Mouse (Mus musculus): ENCODE data around the gene Tfpi2. TPM values are rescaled to one million over a fixed set of nuclear protein-coding genes. Genes with fewer than 3 reads are reported as not detected.

Gene Tfpi2
- polyA plus RNA-seq, 1 experiment from 2014 or later: 0.49 TPM

GRCm38 (mm10) chr6:4000716-4001115 is 12.0 kb upstream of the Tfpi2 start:
- no peak overlapping the region for H3K27ac ChIP-seq (ENCODE audit: low read depth, low read length)
- no peaks in the 10 kb centered on the region for H3K4me1 ChIP-seq (ENCODE audit: control insufficient read depth, insufficient read depth, low read depth, low read length)
- no peaks in the 10 kb centered on the region for H3K9me3 ChIP-seq (ENCODE audit: control insufficient read depth, low read length)
- no peaks in the 10 kb centered on the region; the same call in 1 of the 2 replicates for H3K27me3 ChIP-seq (replicated peaks; ENCODE audit: control insufficient read depth, insufficient read depth, low read length)
- no peaks in the 10 kb centered on the region for H3K36me3 ChIP-seq (ENCODE audit: control insufficient read depth, insufficient read depth, low read length)
- 71% methylated on average over 3 of the region's 3 CpGs for WGBS
- H3K9ac ChIP-seq (ENCODE audit: low read depth, low read length): no peak overlapping the region
- ATAC-seq: no peak
- no peak overlapping the region for H3K4me2 ChIP-seq (ENCODE audit: low read length)
- H3K4me3 ChIP-seq (ENCODE audit: low read length): no peak overlapping the region

- Histone ChIP-seq H3K4me1 (ENCODE audit: control insufficient read depth, insufficient read depth, low read depth, low read length) (no peaks in the 10 kb centered on the region), H3K27me3 (replicated peaks; ENCODE audit: control insufficient read depth, insufficient read depth, low read length) (no peaks in the 10 kb centered on the region; the same call in 1 of the 2 replicates), H3K36me3 (ENCODE audit: control insufficient read depth, insufficient read depth, low read length) (no peaks in the 10 kb centered on the region), H3K4me2 (ENCODE audit: low read length) (peak overlapping the region; percentile 10; the same call in 1 of the 2 replicates), H3K4me3 (ENCODE audit: low read length) (no peak overlapping the region), H3K27ac (ENCODE audit: low read depth, low read length) (no peak overlapping the region), H3K9ac (ENCODE audit: low read depth, low read length) (no peak overlapping the region), H3K9me3 (ENCODE audit: control insufficient read depth, low read length) (no peaks in the 10 kb centered on the region)
- no peak for ATAC-seq
- WGBS: 49% methylated on average over 6 of the region's 6 CpGs
These were observed 10.6 kb upstream of the Tfpi2 start for GRCm38 (mm10) chr6:3999296-3999695.

DNA sequence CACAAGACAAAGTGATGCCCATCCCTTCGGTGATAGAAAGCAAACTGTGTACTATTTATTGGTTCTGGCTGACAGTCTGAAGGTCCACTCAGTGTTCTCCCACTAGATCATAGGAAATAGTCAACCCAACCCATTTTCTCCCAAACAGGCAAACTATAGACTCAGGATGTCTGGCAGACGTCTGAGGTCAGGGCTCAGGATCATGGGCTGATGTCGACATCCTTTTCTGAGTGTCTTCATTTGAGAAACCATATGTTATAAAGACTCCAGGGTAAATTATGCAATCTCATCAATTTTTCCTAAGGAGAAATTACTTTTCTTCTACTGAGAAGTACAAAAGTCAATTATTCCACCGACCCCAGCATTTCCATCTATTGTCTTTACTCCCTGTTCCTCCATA is 9.4 kb upstream of the Tfpi2 start:
- H3K4me2 ChIP-seq (ENCODE audit: low read length): no peak overlapping the region
- H3K27me3 ChIP-seq (replicated peaks; ENCODE audit: control insufficient read depth, insufficient read depth, low read length): no peaks in the 10 kb centered on the region; the same call in 1 of the 2 replicates
- H3K9ac ChIP-seq (ENCODE audit: low read depth, low read length): no peak overlapping the region
- ATAC-seq: no peak
- no peaks in the 10 kb centered on the region for H3K36me3 ChIP-seq (ENCODE audit: control insufficient read depth, insufficient read depth, low read length)
- no peak overlapping the region for H3K27ac ChIP-seq (ENCODE audit: low read depth, low read length)
- WGBS: 79% methylated on average over 4 of the region's 4 CpGs
- no peak overlapping the region for H3K4me3 ChIP-seq (ENCODE audit: low read length)
- no peaks in the 10 kb centered on the region for H3K4me1 ChIP-seq (ENCODE audit: control insufficient read depth, insufficient read depth, low read depth, low read length)
- no peaks in the 10 kb centered on the region for H3K9me3 ChIP-seq (ENCODE audit: control insufficient read depth, low read length)

DNA sequence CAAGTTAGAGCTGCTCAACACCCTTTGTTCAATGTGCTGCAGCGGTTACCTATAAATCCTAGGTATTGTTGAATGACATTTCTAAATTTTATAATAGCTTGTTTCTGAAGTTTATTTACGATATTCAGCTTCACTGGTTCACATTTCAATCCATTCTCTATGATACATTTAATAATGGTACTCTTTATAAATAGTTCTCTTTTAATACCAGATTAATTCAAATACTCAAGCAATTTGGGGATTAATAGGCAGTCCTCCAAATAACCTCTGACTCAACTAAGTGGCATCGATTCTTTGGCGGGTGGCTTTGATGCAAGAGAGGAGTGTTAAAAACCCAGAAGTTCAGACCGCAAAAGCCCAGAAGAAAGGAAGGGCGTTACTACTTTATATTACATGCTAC is 4.8 kb upstream of the Tfpi2 start, which contains the start of gene Gngt1:
Gene Gngt1 (plus strand): TSS at position 301 of the 400 bp plus-strand sequence.
- Histone ChIP-seq H3K4me3 (ENCODE audit: low read length) (no peak within 1 kb of the TSS), H3K27me3 (replicated peaks; ENCODE audit: control insufficient read depth, insufficient read depth, low read length) (no peaks in the 10 kb centered on the region), H3K9ac (ENCODE audit: low read depth, low read length) (no peak within 1 kb of the TSS), H3K9me3 (ENCODE audit: control insufficient read depth, low read length) (no peaks in the 10 kb centered on the region), H3K4me1 (ENCODE audit: control insufficient read depth, insufficient read depth, low read depth, low read length) (no peaks in the 10 kb centered on the region), H3K36me3 (ENCODE audit: control insufficient read depth, insufficient read depth, low read length) (no peaks in the 10 kb centered on the region), H3K4me2 (ENCODE audit: low read length) (no peak within 1 kb of the TSS), H3K27ac (ENCODE audit: low read depth, low read length) (no peak within 1 kb of the TSS)
- no peak for ATAC-seq
- 92% methylated on average over 6 of the region's 6 CpGs for WGBS

- H3K27me3 ChIP-seq (replicated peaks; ENCODE audit: control insufficient read depth, insufficient read depth, low read length): no peaks in the 10 kb centered on the region
- no peak overlapping the region for H3K4me2 ChIP-seq (ENCODE audit: low read length)
- no peak for ATAC-seq
- H3K4me3 ChIP-seq (ENCODE audit: low read length): no peak overlapping the region
- H3K36me3 ChIP-seq (ENCODE audit: control insufficient read depth, insufficient read depth, low read length): no peaks in the 10 kb centered on the region
- no peaks in the 10 kb centered on the region for H3K9me3 ChIP-seq (ENCODE audit: control insufficient read depth, low read length)
- H3K4me1 ChIP-seq (ENCODE audit: control insufficient read depth, insufficient read depth, low read depth, low read length): no peaks in the 10 kb centered on the region
- no peak overlapping the region for H3K27ac ChIP-seq (ENCODE audit: low read depth, low read length)
- no peak overlapping the region for H3K9ac ChIP-seq (ENCODE audit: low read depth, low read length)
- 91% methylated on average over 5 of the region's 5 CpGs for WGBS
These were observed 5.9 kb downstream of the Tfpi2 start for GRCm38 (mm10) chr6:3982661-3983284.

- ATAC-seq: no peak
- Histone ChIP-seq H3K36me3 (ENCODE audit: control insufficient read depth, insufficient read depth, low read length) (no peaks in the 10 kb centered on the region), H3K9ac (ENCODE audit: low read depth, low read length) (no peak overlapping the region), H3K4me3 (ENCODE audit: low read length) (no peak overlapping the region), H3K4me1 (ENCODE audit: control insufficient read depth, insufficient read depth, low read depth, low read length) (no peaks in the 10 kb centered on the region), H3K4me2 (ENCODE audit: low read length) (no peak overlapping the region), H3K9me3 (ENCODE audit: control insufficient read depth, low read length) (no peaks in the 10 kb centered on the region), H3K27ac (ENCODE audit: low read depth, low read length) (no peak overlapping the region), H3K27me3 (replicated peaks; ENCODE audit: control insufficient read depth, insufficient read depth, low read length) (no peaks in the 10 kb centered on the region)
- 69% methylated on average over 1 of the region's 1 CpGs for WGBS
These were observed 15.0 kb downstream of the Tfpi2 start for GRCm38 (mm10) chr6:3973679-3974078.

DNA sequence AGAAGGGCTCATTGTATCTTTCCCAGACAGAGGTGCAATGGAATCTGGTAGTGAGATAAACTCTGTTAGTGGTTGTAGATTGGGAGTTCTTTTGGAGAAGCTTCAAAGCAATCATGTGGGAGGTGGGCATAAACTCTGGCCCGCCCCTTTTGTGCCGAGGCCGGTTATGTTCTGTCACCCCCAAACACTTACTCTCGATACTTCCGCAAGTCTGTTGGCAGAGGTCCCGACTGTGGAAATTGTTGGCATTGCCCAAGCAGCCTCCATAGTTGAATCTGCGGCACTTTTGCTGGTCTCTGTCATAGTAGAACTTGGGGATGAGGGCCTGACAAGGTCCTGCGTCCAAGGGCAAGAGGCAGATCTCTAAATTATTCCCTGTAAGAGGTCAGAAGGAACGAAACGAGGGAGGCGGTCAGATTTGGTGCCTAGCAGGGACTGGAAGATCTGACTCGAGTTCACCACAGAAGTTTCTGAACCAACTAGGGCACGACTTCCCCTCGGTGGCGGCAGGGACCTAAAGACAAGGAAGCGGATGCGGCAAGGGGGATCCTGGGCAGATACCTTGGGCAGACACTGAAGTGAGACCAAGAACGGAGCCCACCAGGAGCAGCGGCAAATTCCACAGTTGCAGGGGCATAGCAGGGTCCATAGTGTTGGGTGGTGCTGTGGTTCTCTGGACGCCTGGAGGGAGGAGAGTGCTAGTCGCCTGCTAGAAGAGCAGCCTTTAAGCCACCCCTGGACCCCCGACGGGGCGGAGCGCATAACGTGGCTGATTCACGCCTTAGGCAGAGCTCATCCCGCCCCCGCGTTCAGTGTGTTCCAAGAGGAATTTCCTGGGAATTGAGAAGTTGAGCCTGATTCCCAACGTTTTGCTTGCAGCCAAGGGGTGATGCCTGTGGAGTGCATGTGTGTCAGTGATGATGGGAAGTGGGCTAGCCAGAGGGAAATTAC is 20.8 kb downstream of the Tfpi2 start:
- ATAC-seq: no peak
- Histone ChIP-seq H3K9ac (ENCODE audit: low read depth, low read length) (no peak overlapping the region), H3K36me3 (ENCODE audit: control insufficient read depth, insufficient read depth, low read length) (no peaks in the 10 kb centered on the region), H3K27me3 (replicated peaks; ENCODE audit: control insufficient read depth, insufficient read depth, low read length) (no peaks in the 10 kb centered on the region), H3K4me3 (ENCODE audit: low read length) (peak overlapping the region; percentile 21), H3K27ac (ENCODE audit: low read depth, low read length) (no peak overlapping the region), H3K4me1 (ENCODE audit: control insufficient read depth, insufficient read depth, low read depth, low read length) (no peaks in the 10 kb centered on the region), H3K4me2 (ENCODE audit: low read length) (peak overlapping the region; percentile 44), H3K9me3 (ENCODE audit: control insufficient read depth, low read length) (no peaks in the 10 kb centered on the region)
- WGBS: 37% methylated on average over 31 of the region's 31 CpGs

- no peaks in the 10 kb centered on the region for H3K4me1 ChIP-seq (ENCODE audit: control insufficient read depth, insufficient read depth, low read depth, low read length)
- no peak for ATAC-seq
- WGBS: 38% methylated on average over 4 of the region's 4 CpGs
These were observed 33.8 kb downstream of the Tfpi2 start for GRCm38 (mm10) chr6:3954969-3955368.

GRCm38 (mm10) chr6:3936140-3936714 is 52.5 kb downstream of the Tfpi2 start:
- no peak for ATAC-seq
- H3K27me3 ChIP-seq (replicated peaks; ENCODE audit: control insufficient read depth, insufficient read depth, low read length): no peaks in the 10 kb centered on the region
- no peaks in the 10 kb centered on the region for H3K36me3 ChIP-seq (ENCODE audit: control insufficient read depth, insufficient read depth, low read length)
- WGBS: 63% methylated on average over 1 of the region's 1 CpGs
- H3K4me3 ChIP-seq (ENCODE audit: low read length): no peak overlapping the region
- no peak overlapping the region for H3K4me2 ChIP-seq (ENCODE audit: low read length)
- no peaks in the 10 kb centered on the region for H3K4me1 ChIP-seq (ENCODE audit: control insufficient read depth, insufficient read depth, low read depth, low read length)
- no peaks in the 10 kb centered on the region for H3K9me3 ChIP-seq (ENCODE audit: control insufficient read depth, low read length)
- H3K9ac ChIP-seq (ENCODE audit: low read depth, low read length): no peak overlapping the region
- no peak overlapping the region for H3K27ac ChIP-seq (ENCODE audit: low read depth, low read length)

More at GRCm38 (mm10) chr6:3954969-3955368, 33.8 kb downstream of the Tfpi2 start:
- Histone ChIP-seq H3K4me2 (ENCODE audit: low read length) (no peak overlapping the region), H3K9me3 (ENCODE audit: control insufficient read depth, low read length) (no peaks in the 10 kb centered on the region), H3K27ac (ENCODE audit: low read depth, low read length) (no peak overlapping the region), H3K27me3 (replicated peaks; ENCODE audit: control insufficient read depth, insufficient read depth, low read length) (no peaks in the 10 kb centered on the region), H3K9ac (ENCODE audit: low read depth, low read length) (no peak overlapping the region), H3K4me3 (ENCODE audit: low read length) (no peak overlapping the region), H3K36me3 (ENCODE audit: control insufficient read depth, insufficient read depth, low read length) (no peaks in the 10 kb centered on the region)

Measured in hindbrain, embryonic 16.5 days (tissue).